ENCODE assay signal across 8 mouse cellular contexts in the genomic region with DNA sequence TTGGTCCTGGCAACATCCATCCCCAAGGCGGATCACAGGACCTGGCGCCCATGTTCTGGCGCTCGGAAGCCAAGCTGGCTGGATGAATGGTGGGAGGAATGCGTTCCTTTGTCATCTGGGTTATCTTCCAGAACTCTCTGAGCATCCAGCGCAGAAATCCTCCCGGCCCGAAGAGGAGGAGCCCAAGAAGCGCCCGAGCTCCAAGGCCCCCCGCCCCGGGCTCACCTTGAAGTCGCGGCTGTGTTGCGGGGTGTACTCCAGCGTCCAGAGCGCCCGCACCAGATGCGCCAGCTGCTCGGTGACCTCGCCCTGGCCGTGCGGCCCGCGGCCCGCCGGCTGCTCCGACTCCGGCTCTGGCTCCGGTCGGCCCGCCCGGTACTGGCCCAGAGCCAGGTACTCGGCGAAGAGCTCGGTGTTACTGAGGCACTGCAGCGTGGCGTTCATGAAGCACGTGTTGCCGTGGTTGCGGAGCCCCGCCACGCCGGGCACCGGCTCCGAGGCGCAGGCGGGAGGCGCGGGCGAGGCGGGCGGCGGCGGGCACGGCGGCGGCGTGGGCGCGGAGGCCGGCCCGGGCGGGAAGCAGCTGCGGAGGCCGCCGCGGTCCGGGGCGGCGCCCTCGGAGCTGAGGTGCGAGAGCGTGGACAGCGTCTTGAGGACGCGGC. TPM values are rescaled to one million over a fixed set of nuclear protein-coding genes. Genes with fewer than 3 reads are reported as not detected.
A peak's percentile ranks its signal among the peaks of the same experiment; 100 is the strongest.
DNase-seq lines count a peak whose midpoint lies in the region; ATAC-seq and TF ChIP-seq lines count a peak whose summit lies in the region.

No protein-coding gene starts in this region.

- H3K27me3 ChIP-seq in embryonic facial prominence, embryonic 11.5 days (ENCODE audit: control insufficient read depth, insufficient read depth, low read length) = no peaks in the 10 kb centered on the region
- no peaks in the 10 kb centered on the region for H3K27me3 ChIP-seq in liver, embryonic 11.5 days (replicated peaks; ENCODE audit: control insufficient read depth, insufficient read depth, low read length)
- peaks cover 4% of the 10 kb centered on the region for H3K27me3 ChIP-seq in myocyte (ENCODE audit: control insufficient read depth, insufficient read depth, insufficient read length)
- no peaks in the 10 kb centered on the region for H3K27me3 ChIP-seq in stomach, embryonic 14.5 days (ENCODE audit: control insufficient read depth, insufficient read depth, low read length)

- H3K4me1 ChIP-seq in embryonic facial prominence, embryonic 11.5 days (ENCODE audit: control insufficient read depth, insufficient read depth, low read length) = no peaks in the 10 kb centered on the region
- H3K4me1 ChIP-seq in liver, embryonic 11.5 days (replicated peaks; ENCODE audit: control insufficient read depth, insufficient read depth, low read length) = peaks cover 27% of the 10 kb centered on the region
- peaks cover 13% of the 10 kb centered on the region; the same call in 1 of the 2 replicates for H3K4me1 ChIP-seq in stomach, embryonic 14.5 days (ENCODE audit: control insufficient read depth, insufficient read depth, low read length)

- peaks cover 50% of the 10 kb centered on the region for H3K79me2 ChIP-seq in myocyte (ENCODE audit: control insufficient read depth, insufficient read depth)

- 1% methylated on average over 61 of the region's 77 CpGs for WGBS in embryonic facial prominence, embryonic 11.5 days
- WGBS in liver, embryonic 11.5 days = 1% methylated on average over 72 of the region's 77 CpGs
- WGBS in stomach, embryonic 14.5 days = under 1% methylated on average over 60 of the region's 77 CpGs

- H3K27ac ChIP-seq in embryonic facial prominence, embryonic 11.5 days (replicated peaks; ENCODE audit: low read depth, low read length) = peak overlapping the region; percentile 72; the same call in 1 of the 2 replicates
- peak overlapping the region; percentile 61 for H3K27ac ChIP-seq in liver, embryonic 11.5 days (ENCODE audit: low read depth, low read length)
- no peak overlapping the region for H3K27ac ChIP-seq in stomach, embryonic 14.5 days (ENCODE audit: low read length)

- H3K4me2 ChIP-seq in embryonic facial prominence, embryonic 11.5 days (ENCODE audit: low read depth, low read length) = peak overlapping the region; percentile 98
- peak overlapping the region; percentile 98 for H3K4me2 ChIP-seq in liver, embryonic 11.5 days
- H3K4me2 ChIP-seq in myocyte (ENCODE audit: low read depth) = peak overlapping the region; percentile 76
- peak overlapping the region; percentile 96 for H3K4me2 ChIP-seq in stomach, embryonic 14.5 days (replicated peaks; ENCODE audit: low read depth, low read length)

- peak; percentile 53 for DNase-seq in A20 (ENCODE audit: low read depth, low spot score)
- peak; percentile 56 for DNase-seq in adrenal gland, postnatal 14 days
- DNase-seq in embryonic facial prominence, embryonic 11.5 days (ENCODE audit: low spot score) = peak; percentile 58
- DNase-seq in heart, adult 8-10 months (ENCODE audit: low spot score) = peak; percentile 11
- peak; percentile 49 to 54 for DNase-seq in kidney, adult 8-10 months
- peak; percentile 60 for DNase-seq in liver, embryonic 11.5 days (ENCODE audit: low spot score)

- H3K4me3 ChIP-seq in embryonic facial prominence, embryonic 11.5 days (ENCODE audit: low read depth, low read length) = peak overlapping the region; percentile 80
- peak overlapping the region; percentile 91 for H3K4me3 ChIP-seq in liver, embryonic 11.5 days (ENCODE audit: low read depth, low read length)
- H3K4me3 ChIP-seq in myocyte = peak overlapping the region; percentile 28
- peak overlapping the region; percentile 50 for H3K4me3 ChIP-seq in stomach, embryonic 14.5 days (ENCODE audit: low read depth, low read length)

- no peaks in the 10 kb centered on the region for H3K36me3 ChIP-seq in embryonic facial prominence, embryonic 11.5 days (replicated peaks; ENCODE audit: control insufficient read depth, insufficient read depth, low read depth, low read length)
- H3K36me3 ChIP-seq in liver, embryonic 11.5 days (ENCODE audit: control insufficient read depth, insufficient read depth, low read length) = no peaks in the 10 kb centered on the region; the same call in 1 of the 2 replicates
- H3K36me3 ChIP-seq in myocyte (ENCODE audit: control insufficient read depth, insufficient read depth) = no peaks in the 10 kb centered on the region
- H3K36me3 ChIP-seq in stomach, embryonic 14.5 days (ENCODE audit: control insufficient read depth, insufficient read depth, low read length) = no peaks in the 10 kb centered on the region

- TF ChIP-seq POLR2A in myocyte (IDR thresholded peaks at IDR 0.05; ENCODE audit: insufficient read length, low read depth) = no peak

- peak; percentile 10; the same call in 1 of the 2 replicates for ATAC-seq in embryonic facial prominence, embryonic 11.5 days (replicated peaks; ENCODE audit: insufficient number of reproducible peaks, low FRiP score, low TSS enrichment, low read depth)
- peak; percentile 37 for ATAC-seq in liver, embryonic 11.5 days (replicated peaks; ENCODE audit: low FRiP score)
- ATAC-seq in stomach, embryonic 14.5 days (ENCODE audit: insufficient number of reproducible peaks, insufficient read depth, low FRiP score, low read depth) = peak; percentile 30; the same call in 1 of the 2 replicates

- peak overlapping the region; percentile 82 for H3K9ac ChIP-seq in embryonic facial prominence, embryonic 11.5 days (replicated peaks; ENCODE audit: low read length)
- H3K9ac ChIP-seq in liver, embryonic 11.5 days (ENCODE audit: low read depth, low read length) = peak overlapping the region; percentile 84
- H3K9ac ChIP-seq in stomach, embryonic 14.5 days (replicated peaks; ENCODE audit: low read depth, low read length) = peak overlapping the region; percentile 60

- H3K9me3 ChIP-seq in embryonic facial prominence, embryonic 11.5 days (replicated peaks; ENCODE audit: control insufficient read depth, low read length) = no peaks in the 10 kb centered on the region
- H3K9me3 ChIP-seq in liver, embryonic 11.5 days (ENCODE audit: control insufficient read depth, low read length) = no peaks in the 10 kb centered on the region
- H3K9me3 ChIP-seq in stomach, embryonic 14.5 days (ENCODE audit: control insufficient read depth, low read depth, low read length) = no peaks in the 10 kb centered on the region

- H3ac ChIP-seq in myocyte (ENCODE audit: control insufficient read depth, insufficient read length) = peak overlapping the region; percentile 91

TF ChIP-seq in myocyte, 11 proteins besides CTCF, POLR2A, EP300 and RAD21:
- TF ChIP-seq REST (IDR thresholded peaks at IDR 0.05; ENCODE audit: insufficient read depth, insufficient read length) = no peak
- TF ChIP-seq MYOG (IDR thresholded peaks at IDR 0.05; ENCODE audit: control insufficient read depth in 1 of 3, insufficient read depth in 1 of 3, insufficient read length in 2 of 3, low read depth in 2 of 3) = peak in 2 of 3 experiments; percentile 19 to 47
- peak in 1 of 3 experiments; percentile 52 for TF ChIP-seq MYOD1 (IDR thresholded peaks at IDR 0.05; ENCODE audit: control insufficient read depth in 1 of 3, insufficient read length in 2 of 3, low read depth in 2 of 3)

RNA-seq across cellular contexts. Expression of gene Usp31, which starts 0.5 kb away (rescaled TPM):
- total RNA-seq in adrenal gland, postnatal 14 days (2021) = 15.2 and 15.3 TPM in 2 replicates
- 2.8 and 3.3 TPM in 2 replicates for polyA plus RNA-seq in embryonic facial prominence, embryonic 11.5 days (2014; fragmentation: Nextera tagmentation; extraction: Ambion mirVana)
- total RNA-seq in heart, adult 8-10 months (2022) = 10 to 100 TPM in 2 of 4 experiments, 1 to 10 TPM in 2; 8.8 to 11.3 (median 10.2) TPM
- 2.9 and 3.5 TPM in 2 replicates for polyA plus RNA-seq in liver, embryonic 11.5 days (2014; fragmentation: Nextera tagmentation; extraction: Ambion mirVana)
- 3.6 TPM for polyA plus RNA-seq in myocyte (2012; fragmentation: generic; extraction: Trizol)
- polyA plus RNA-seq in stomach, embryonic 14.5 days (2014; fragmentation: Nextera tagmentation; extraction: Ambion mirVana) = 3.2 and 3.5 TPM in 2 replicates

RNA-seq across cellular contexts. Expression of gene Scnn1g, which starts 27.7 kb away (rescaled TPM):
- total RNA-seq in adrenal gland, postnatal 14 days (2021) = not detected in 2 replicates
- 0.07 and 0.49 TPM in 2 replicates for polyA plus RNA-seq in embryonic facial prominence, embryonic 11.5 days (2014; fragmentation: Nextera tagmentation; extraction: Ambion mirVana)
- not detected for total RNA-seq in heart, adult 8-10 months (2022)
- not detected in 2 replicates for polyA plus RNA-seq in liver, embryonic 11.5 days (2014; fragmentation: Nextera tagmentation; extraction: Ambion mirVana)
- not detected for polyA plus RNA-seq in myocyte (2012; fragmentation: generic; extraction: Trizol)
- 0.91 and 1.1 TPM in 2 replicates for polyA plus RNA-seq in stomach, embryonic 14.5 days (2014; fragmentation: Nextera tagmentation; extraction: Ambion mirVana)

Comparison
In these comparisons a context has a peak if more than half of its experiments do, and no peak if none do; other contexts are left out.
1. H3K4me3 ChIP-seq: peak in every context shown above with its lines; median percentile 91 in liver, embryonic 11.5 days; 80 in embryonic facial prominence, embryonic 11.5 days; 50 in stomach, embryonic 14.5 days; 28 in myocyte.